Mouse (Mus musculus) olfactory bulb, adult 2 months (tissue): ENCODE measurements around the gene Slc23a2.

Source experiments
- CTCF ChIP-seq: fragments of 200-500 bp; IDR thresholded peaks from 2 replicates; pipeline ENCODE4 v1.5.1; 2012; ENCODE audit warnings: low read depth, mild to moderate bottlenecking, low read length, moderate library complexity; ENCODE audit not compliant: insufficient read depth
- POLR2A ChIP-seq: fragments of 200-500 bp; IDR thresholded peaks from 2 replicates; pipeline ENCODE4 v1.6.1; 2012; ENCODE audit warnings: mild to moderate bottlenecking, low read depth, low read length, moderate library complexity; ENCODE audit not compliant: insufficient read depth

DNA sequence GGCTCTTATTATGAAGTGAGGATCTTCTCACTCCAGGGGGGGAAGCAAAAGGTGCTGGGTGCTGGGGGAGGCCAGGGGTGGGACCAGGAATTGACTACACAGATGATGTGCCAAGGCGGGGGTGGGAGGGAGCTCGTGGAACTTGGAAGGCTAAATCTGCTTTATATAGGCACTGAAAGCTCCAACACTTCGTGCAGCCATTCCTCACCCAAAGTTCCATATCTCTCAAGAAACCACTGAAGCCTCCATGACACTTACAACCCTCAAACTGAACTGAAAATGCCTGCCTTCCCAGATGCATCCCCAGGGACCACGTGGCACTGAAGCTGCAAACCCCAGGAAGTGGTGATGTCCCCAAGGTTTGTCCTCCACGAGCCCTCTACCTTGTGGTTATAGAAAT, 141.0 kb downstream of the Slc23a2 start:
- TF ChIP-seq POLR2A (no peak), CTCF (no peak)
